Mouse (Mus musculus): ENCODE results near the gene Tax1bp1.
A peak's percentile ranks its signal among the peaks of the same experiment; 100 is the strongest.

The Tax1bp1 gene

DNA sequence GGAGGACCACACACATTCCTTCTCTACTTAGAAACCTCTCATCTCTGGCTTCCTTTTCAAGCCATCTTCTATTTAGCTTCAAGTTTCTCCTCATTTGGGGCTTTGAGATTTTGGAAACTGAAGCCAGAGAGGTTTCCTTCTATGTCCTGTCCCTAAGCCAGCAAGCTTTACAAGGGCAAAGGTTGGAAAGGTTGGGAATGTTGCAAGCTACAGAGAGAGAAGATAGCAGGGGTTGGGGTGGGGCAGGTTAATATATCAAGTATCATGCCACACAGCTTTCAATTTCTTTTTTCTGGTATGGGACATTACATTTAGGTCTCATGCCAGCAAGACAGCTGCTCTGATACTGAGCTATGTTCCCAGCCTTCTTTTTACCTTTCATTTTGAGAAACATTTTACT lies 8.2 kb upstream of the Tax1bp1 start:
- DNase-seq (ENCODE audit: low spot score in 2 of 2) = no peak

GRCm38 (mm10) chr6:52707815-52708214 lies 5.7 kb upstream of the Tax1bp1 start:
- no peak for DNase-seq (ENCODE audit: low spot score in 2 of 2)

DNA sequence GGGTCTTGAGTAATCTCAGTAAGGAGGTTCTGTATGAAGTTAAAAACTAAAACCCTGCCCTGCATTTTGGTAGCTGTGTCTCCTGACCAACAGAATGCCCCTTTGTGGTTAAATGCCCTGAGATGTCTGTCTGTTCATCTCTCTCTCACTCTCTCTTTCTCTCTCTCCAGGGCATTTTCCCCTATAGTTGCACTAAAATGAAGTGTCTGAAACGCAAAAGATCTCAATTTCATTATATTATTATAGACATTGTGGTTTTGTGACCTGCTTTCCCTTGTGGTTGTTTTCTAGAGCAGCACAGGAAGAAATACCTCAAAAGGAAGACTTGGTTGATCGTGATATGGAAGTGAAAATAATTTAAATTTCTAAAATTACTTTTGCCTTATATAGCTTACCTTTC lies 966 bp upstream of the Tax1bp1 start:
- DNase-seq (ENCODE audit: low spot score in 2 of 2) = no peak

DNA sequence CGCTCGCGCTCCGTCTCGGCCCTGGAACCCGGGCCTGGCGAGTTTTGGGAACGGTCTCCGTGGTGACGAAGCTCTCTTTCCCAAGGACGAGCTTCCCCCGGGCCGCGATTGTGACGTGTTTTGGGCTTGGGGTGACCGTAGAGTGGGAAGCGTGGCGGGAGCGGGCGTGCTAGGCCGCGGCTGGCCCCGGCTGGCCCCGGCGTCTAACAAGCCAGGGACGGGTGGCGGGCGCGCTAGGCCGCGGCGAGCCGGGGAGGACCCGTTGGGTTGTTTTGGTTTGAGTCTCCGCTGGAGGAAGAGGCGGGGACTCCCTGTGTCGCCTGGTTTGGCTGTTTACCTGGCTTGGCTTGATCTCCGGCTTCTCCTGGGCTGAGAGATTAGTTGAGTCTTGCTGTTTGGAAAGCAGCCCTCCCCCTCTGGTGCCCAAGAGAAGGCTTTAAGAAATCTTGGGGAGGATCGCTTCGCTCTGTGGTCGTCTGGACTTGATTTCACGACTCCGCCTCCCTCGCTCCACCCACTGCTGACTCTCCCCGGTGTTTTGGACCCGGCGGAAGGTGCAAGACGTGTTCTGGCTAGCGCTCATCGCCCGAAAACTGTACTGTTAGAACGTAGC lies 474 bp downstream of the Tax1bp1 start:
- peak; percentile 82 to 88 for DNase-seq (ENCODE audit: low spot score in 2 of 2)

DNA sequence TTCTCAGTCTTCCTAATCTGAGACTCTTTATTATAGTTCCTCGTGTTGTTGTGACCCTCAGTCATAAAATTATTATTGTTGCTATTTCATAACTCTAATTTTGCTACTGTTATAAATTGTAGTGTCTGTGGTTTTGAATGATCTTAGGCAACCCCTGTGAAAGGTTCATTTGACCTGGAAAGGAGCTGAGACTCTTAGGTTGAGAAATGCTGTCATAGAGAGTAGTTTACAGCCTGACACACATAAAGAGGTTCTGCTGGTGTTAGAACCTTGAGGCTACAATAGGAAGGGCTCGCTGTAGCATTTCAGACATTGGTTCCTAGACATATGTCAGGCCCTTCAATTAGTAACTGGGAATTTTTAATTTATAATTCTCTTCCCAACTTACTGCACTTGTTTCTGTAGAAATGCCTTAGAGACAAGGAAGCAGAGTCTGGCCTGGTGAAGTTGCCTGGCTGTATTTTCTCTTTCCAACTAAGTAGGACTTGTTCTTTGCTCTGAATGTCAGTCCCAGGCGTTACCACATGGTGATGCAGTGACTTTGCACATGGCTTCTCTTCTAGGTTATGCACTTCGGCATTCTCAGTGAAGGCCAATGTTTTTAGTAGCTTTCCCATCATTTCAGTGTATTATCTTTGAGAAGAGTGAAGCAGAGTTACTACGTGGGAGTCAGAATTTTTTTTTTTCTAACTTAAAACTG lies 4.1 kb downstream of the Tax1bp1 start:
- no peak for DNase-seq (ENCODE audit: low spot score in 2 of 2)

- peak; percentile 57 to 81 for DNase-seq (ENCODE audit: low spot score in 2 of 2)
Observed at GRCm38 (mm10) chr6:52724805-52725439, 11.4 kb downstream of the Tax1bp1 start.

DNA sequence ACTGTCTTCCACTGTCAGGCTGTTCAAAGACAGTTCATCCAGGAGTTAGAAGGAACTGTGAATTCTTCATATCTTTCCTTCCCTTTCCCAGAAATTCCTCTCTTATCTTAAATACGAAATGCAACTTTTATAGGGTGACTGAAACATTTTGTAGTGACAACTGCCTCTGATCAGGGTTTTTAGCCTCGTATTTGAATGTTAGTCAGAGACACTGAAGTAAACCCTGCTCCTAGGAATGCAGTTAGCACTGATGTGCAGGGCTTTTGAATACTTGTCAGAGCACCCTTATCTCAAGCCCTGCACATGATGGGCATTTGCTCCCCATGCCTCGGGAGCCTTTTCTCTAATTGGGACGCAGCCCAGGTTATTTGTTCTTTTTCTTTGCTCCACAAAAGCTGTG lies 16.8 kb downstream of the Tax1bp1 start:
- no peak for DNase-seq (ENCODE audit: low spot score in 2 of 2)

DNA sequence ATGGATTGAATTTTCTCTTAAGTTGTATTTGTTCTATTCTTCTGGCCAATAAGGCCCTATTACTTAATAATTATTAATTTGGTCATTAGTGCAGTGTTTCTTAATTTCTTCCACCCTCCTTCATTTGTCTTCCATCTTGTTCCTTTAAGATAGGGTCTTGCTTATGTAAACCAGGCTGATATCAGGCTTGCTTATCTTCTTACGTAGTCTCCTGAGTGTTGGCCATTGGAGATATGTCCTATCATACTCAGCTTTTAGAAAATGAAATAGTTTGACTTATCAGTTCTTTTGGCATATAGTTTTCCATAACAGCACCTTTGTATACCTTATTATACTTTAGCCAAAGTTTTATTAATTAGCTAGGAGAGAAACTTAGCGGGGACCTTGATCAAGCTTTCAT lies 21.1 kb downstream of the Tax1bp1 start:
- DNase-seq (ENCODE audit: low spot score in 2 of 2) = no peak

DNA sequence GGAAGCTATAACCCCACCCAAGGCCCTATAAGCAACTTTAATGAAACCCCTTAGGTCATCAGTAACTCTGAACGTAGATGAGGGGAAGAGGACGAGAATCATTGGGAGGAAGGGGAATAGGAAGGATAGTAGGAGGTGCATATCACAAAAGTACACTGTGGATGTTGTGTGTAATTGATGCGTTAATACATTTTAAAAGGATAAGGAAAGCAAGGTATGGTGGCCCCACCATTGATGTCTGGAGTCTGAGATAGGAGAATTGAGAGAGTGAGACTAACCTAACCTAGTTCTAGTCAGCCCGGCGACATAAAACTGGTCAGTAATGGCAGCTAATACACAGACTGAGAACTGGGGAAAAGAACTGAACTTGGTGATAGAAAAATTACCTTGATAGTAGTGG lies 39.3 kb downstream of the Tax1bp1 start:
- no peak for DNase-seq (ENCODE audit: low spot score in 2 of 2)

DNA sequence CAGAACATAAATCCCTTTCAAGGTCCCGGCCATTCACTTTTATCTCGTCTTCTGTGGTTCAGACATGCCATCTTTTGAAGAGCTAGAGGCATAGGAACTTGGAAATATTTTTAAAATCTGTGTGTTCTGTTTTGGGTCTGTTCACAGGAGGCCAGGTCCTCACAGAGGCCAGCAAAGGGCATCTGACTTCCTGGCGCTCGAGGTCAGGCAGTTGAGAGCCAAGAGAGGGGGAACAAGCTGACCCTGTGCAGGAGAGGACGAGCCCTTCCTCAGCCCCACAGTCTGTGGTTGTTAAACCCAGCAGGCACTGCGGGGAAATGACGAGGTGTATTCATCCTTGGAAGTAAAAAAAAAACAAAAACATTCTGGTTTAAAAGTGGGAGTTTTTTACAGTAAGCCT lies 51.7 kb downstream of the Tax1bp1 start:
- peak in 1 of 2 experiments; percentile 52 for DNase-seq (ENCODE audit: low spot score in 2 of 2)

DNA sequence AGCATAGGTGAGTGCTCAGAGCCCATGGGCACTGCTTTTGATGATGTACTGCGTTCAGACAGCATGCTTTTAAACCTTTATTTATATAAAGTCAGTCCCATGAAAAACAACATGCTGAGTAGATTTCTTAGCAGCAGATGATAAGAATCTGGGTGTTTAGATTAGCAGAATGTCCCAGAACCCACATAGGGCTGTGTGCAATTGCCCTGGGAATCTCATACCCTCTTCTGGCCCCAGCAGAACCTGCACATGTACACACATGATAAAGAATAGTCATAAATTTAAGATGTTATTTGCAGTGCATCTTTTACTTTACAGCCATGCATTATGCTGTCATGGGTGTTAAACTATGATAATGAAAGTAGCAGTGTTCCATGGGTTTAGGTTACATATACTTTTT lies 57.3 kb downstream of the Tax1bp1 start:
- DNase-seq (ENCODE audit: low spot score in 2 of 2) = no peak

DNA sequence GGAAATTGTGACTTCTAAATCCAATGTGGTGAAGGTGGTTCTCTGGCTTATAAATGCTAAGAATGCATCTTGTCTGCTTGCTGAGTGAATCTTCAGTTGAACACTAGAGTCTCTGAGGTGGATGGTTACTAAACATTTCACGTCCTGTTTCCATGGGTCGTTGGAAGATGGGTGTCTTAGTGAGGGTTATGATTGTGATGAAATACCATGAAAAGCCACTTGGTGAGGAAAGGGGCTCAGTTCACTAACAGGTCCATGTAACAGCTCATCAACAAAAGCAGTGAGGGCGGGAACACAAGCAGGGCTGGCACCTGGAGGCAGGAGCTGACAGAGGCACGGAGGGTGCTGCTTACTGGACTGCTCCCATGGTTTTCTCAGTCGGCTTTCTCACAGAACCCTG lies 59.6 kb downstream of the Tax1bp1 start:
- DNase-seq (ENCODE audit: low spot score in 2 of 2) = no peak

- no peak for DNase-seq (ENCODE audit: low spot score in 2 of 2)
Observed at GRCm38 (mm10) chr6:52775350-52775749, 61.8 kb downstream of the Tax1bp1 start.

DNA sequence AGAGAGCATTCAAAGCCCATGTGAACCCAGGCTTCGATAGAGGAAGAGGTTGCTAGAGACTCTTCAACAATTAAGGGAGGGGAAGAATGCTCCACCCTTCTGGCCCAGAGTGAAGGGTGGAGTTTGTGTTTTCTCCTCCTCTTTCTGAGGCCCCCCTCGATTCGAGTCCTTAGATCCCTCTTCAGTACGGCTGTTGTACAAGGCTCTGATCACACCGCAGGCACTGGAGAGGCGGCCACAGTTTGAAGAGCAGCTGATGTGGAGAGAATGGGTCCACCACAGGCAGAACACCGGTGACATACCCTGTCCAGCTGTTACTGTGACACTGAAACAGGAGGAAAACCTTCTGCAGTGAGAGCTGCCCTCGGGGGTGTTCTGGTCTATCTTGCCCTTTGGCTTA lies 62.4 kb downstream of the Tax1bp1 start:
- DNase-seq (ENCODE audit: low spot score in 2 of 2) = no peak

DNA sequence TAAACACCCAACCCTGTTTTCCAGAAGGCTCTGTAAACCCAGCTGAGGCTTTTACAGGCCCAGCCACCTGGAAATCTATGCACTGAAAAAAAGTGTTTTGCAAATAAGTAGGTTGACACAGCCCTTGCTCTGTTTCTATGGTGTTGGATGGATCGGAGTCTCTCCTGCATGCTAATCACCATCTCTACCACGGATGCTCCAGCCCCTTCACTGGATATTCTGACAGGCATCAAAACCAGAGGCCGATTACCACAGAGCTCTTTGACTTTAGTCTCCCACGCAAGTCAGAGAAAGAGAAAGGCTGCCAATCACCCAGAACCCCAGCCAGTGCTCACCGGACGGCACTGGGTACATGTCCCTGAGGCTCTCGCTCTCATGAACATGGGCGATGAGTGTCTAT lies 63.5 kb downstream of the Tax1bp1 start:
- DNase-seq (ENCODE audit: low spot score in 2 of 2) = no peak

- no peak for DNase-seq (ENCODE audit: low spot score in 2 of 2)
Observed at GRCm38 (mm10) chr6:52778523-52778922, 65.0 kb downstream of the Tax1bp1 start.

DNA sequence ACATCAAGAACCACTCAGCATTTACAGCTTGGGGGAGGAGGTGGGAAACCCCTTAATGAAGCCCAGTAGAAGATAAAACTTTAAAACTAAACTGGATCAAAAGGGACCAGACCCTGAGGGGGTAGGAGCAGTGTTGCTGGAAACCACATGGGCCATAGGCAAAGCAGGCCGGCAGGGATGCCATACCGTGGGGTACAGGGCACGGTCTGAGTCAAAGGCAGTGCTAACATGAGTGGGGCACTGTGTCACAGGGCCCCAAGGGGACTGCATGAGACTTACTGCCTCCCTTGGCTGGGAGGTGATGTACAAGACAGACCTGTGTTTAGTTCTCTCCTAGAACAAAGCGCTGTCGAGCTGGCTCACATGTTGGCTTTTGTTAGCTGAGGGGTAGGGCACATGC lies 66.0 kb downstream of the Tax1bp1 start:
- DNase-seq (ENCODE audit: low spot score in 2 of 2) = no peak

DNA sequence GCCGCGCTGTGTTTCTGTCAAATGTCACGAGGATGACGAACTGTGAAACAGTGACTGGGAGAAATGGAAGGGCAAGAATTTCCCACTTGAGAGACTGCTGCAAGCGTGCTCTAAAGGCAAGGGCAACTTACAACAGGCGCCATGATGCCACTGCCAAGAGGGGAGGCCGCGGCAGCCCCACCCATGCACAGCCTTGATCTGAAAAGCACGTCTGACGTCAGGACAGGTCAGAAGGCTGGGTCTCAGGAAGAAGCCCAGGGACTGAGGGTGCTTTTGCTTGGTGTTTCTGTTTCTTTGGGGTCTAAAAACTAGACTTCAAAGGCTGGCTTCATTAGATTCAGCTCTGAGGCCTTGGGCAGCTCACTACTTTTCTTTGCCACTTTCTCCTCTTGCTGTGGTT lies 76.8 kb downstream of the Tax1bp1 start:
- DNase-seq (ENCODE audit: low spot score in 2 of 2) = no peak

DNA sequence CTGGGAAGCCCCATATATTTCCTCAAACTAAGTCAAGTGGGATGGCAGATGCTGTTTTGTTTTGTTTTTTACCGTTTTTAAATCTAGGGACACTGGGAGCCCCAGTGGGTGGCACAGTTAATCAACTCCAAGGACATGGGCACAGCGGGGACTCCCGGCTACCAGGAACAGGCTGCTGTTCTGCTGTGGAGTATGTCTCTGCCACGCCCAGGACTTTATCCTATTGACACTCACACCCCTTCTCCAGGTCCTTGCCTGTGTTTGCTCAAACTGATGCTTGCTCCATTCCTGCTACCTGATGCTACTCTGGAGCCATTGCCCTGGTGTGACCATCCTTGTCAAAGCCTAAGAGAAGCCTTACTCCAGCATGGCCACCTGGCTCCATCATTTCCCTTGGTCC lies 77.3 kb downstream of the Tax1bp1 start:
- DNase-seq (ENCODE audit: low spot score in 2 of 2) = no peak

GRCm38 (mm10) chr6:52792455-52792854 lies 78.9 kb downstream of the Tax1bp1 start:
- DNase-seq (ENCODE audit: low spot score in 2 of 2) = no peak

GRCm38 (mm10) chr6:52795029-52795841 lies 81.7 kb downstream of the Tax1bp1 start:
- no peak for DNase-seq (ENCODE audit: low spot score in 2 of 2)

DNA sequence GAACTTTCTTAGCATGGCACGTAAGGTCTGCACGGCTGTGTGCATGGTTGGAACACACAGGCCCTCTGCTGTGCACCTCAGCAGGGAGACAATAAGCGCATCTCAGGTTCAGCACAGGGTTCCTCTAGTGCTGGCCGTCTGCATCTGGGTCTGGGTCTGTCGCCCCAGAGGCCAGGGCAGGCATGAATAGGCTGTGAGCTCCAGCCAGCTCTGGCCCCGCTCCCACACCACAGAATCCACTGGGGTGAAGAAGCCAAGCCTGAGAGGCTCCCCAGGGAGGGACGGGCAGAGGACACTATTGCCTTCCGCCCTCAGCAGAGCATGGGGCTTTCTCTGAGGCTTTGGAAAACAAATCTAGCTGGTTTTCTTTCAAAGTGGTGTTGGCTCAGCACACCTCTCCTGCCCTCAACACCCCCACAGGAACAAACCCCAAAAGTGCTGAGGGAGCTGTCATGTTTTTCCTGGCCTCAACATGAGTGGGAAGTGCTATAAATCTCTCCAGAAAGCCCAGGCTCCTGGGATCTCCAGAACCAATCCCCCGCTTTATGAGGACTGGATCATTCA lies 82.6 kb downstream of the Tax1bp1 start:
- no peak for DNase-seq (ENCODE audit: low spot score in 2 of 2)
